Mouse (Mus musculus): ENCODE measurements around the gene Hba-x. TPM values are rescaled to one million over a fixed set of nuclear protein-coding genes. Genes with fewer than 3 reads are reported as not detected.
A peak's percentile ranks its signal among the peaks of the same experiment; 100 is the strongest.
"Not testable (repeated sequence)": the region's sequence is repeated elsewhere in the genome, so short reads cannot be mapped to it uniquely, and the experiment has no call there.

The Hba-x gene
- polyA plus RNA-seq, 1 experiment from 2014 or later = 0.18 TPM

DNA sequence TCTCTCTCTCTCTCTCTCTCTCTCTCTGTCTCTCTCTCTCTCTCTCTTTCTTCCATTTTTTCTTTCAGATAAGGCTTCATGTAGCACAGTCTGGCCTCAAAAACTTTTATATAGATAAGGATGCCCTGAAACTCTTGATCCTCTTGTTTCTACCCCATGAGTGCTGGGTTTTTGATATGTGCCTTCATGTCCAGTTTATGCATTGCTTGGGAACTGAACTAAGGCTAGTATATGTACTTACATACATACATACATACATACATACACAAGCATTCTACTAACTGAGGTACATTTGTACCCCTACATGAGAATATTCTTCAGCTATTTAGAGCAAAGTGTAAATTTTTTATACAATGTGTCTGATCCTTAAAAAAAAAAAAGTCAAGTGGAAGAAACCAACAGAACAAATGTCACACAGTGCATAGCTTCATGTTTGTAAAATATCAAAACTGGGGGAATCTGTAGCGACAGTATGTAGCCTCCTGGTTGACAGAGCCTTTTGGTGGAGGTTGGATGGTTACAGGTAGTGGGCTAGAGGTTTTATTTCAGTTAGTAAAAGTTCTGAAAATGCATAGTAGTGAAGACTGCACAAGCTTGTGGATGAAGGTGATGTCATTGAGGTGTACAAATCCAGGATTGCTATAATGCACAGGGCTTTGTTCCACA is 21.8 kb downstream of the Hba-x start:
- H3K27ac ChIP-seq (replicated peaks) = no peak overlapping the region
- no peak for ATAC-seq (ENCODE audit: low FRiP score, low TSS enrichment)
- no peaks in the 10 kb centered on the region for H3K27me3 ChIP-seq (ENCODE audit: control insufficient read depth, insufficient read depth, low read length)
- no peak for TF ChIP-seq EP300 (optimal IDR thresholded peaks at IDR 0.05)
- no peak for TF ChIP-seq CTCF (IDR thresholded peaks at IDR 0.05; ENCODE audit: low read depth)
- no peak for DNase-seq (ENCODE audit: low spot score)
- no peaks in the 10 kb centered on the region for H3K36me3 ChIP-seq (ENCODE audit: control insufficient read depth, insufficient read depth, low read length)
- no peak overlapping the region for H3K4me2 ChIP-seq (replicated peaks; ENCODE audit: low read depth)
- H3K4me1 ChIP-seq (replicated peaks; ENCODE audit: control insufficient read depth, insufficient read depth) = no peaks in the 10 kb centered on the region
- H3K9ac ChIP-seq (ENCODE audit: low read length) = no peak overlapping the region
- no peak overlapping the region for H3K4me3 ChIP-seq (ENCODE audit: low read depth, low read length)
- no peaks in the 10 kb centered on the region for H3K9me3 ChIP-seq (ENCODE audit: control insufficient read depth, low read length)
- WGBS = 82% methylated on average over 1 of the region's 1 CpGs

DNA sequence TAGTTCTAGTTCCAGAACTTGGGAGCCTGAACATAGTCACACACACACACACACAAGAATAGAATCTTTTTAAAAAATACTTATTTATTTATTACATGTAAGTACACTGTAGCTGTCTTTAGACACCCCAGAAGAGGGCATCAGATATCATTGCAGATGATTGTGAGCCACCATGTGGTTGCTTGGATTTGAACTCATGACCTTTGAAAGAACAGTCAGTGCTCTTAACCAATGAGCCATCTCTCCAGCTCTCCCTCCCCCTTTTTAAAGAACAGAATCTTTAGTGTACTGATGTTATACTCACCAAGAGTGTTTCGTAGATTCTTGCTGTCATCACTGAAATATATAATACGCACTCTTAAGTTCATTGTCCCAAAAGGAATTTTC is 22.3 kb downstream of the Hba-x start:
- Histone ChIP-seq H3K4me2 (replicated peaks; ENCODE audit: low read depth) (no peak overlapping the region), H3K27me3 (ENCODE audit: control insufficient read depth, insufficient read depth, low read length) (no peaks in the 10 kb centered on the region), H3K9ac (ENCODE audit: low read length) (no peak overlapping the region), H3K4me1 (replicated peaks; ENCODE audit: control insufficient read depth, insufficient read depth) (no peaks in the 10 kb centered on the region), H3K4me3 (ENCODE audit: low read depth, low read length) (no peak overlapping the region), H3K36me3 (ENCODE audit: control insufficient read depth, insufficient read depth, low read length) (no peaks in the 10 kb centered on the region), H3K27ac (replicated peaks) (no peak overlapping the region), H3K9me3 (ENCODE audit: control insufficient read depth, low read length) (no peaks in the 10 kb centered on the region)
- TF ChIP-seq CTCF (IDR thresholded peaks at IDR 0.05; ENCODE audit: low read depth) (no peak), EP300 (optimal IDR thresholded peaks at IDR 0.05) (no peak)
- no peak for DNase-seq (ENCODE audit: low spot score)
- 93% methylated on average over 2 of the region's 2 CpGs for WGBS
- no peak for ATAC-seq (ENCODE audit: low FRiP score, low TSS enrichment)

DNA sequence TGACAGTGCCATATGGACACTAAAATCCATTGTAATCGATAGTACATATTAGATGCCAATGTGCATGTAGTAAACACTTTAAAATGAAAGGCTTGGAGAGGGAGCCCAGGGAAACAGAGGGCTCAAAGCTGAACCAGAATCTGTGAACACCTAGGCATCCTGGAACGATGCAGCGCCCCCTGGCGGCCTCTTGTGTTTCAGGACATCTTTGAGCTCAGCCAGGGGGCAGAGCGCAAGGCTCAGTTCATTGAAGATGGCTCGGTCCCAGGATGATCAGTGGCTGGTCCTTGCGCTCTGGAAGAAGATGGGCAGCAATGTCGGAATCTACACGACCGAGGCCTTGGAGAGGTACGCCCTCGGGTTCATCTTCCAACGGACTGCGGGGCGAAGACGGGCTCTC is 23.7 kb downstream of the Hba-x start, which contains the start of gene Hbq1a:
Gene Hbq1a (plus strand): TSS at position 205 of the 400 bp plus-strand sequence.
- not testable (repeated sequence) for H3K9me3 ChIP-seq (ENCODE audit: control insufficient read depth, low read length); H3K9ac ChIP-seq (ENCODE audit: low read length); H3K36me3 ChIP-seq (ENCODE audit: control insufficient read depth, insufficient read depth, low read length); H3K27me3 ChIP-seq (ENCODE audit: control insufficient read depth, insufficient read depth, low read length); H3K4me1 ChIP-seq (replicated peaks; ENCODE audit: control insufficient read depth, insufficient read depth); H3K27ac ChIP-seq (replicated peaks); H3K4me3 ChIP-seq (ENCODE audit: low read depth, low read length)
- H3K4me2 ChIP-seq (replicated peaks; ENCODE audit: low read depth) = peak within 1 kb of the TSS; percentile 27; the same call in 1 of the 2 replicates
- WGBS = 9% methylated on average over 16 of the region's 16 CpGs
- TF ChIP-seq CTCF (IDR thresholded peaks at IDR 0.05; ENCODE audit: low read depth) = peak; percentile 87
- ATAC-seq (ENCODE audit: low FRiP score, low TSS enrichment) (peak; percentile 62), DNase-seq (ENCODE audit: low spot score) (peak; percentile 48)

DNA sequence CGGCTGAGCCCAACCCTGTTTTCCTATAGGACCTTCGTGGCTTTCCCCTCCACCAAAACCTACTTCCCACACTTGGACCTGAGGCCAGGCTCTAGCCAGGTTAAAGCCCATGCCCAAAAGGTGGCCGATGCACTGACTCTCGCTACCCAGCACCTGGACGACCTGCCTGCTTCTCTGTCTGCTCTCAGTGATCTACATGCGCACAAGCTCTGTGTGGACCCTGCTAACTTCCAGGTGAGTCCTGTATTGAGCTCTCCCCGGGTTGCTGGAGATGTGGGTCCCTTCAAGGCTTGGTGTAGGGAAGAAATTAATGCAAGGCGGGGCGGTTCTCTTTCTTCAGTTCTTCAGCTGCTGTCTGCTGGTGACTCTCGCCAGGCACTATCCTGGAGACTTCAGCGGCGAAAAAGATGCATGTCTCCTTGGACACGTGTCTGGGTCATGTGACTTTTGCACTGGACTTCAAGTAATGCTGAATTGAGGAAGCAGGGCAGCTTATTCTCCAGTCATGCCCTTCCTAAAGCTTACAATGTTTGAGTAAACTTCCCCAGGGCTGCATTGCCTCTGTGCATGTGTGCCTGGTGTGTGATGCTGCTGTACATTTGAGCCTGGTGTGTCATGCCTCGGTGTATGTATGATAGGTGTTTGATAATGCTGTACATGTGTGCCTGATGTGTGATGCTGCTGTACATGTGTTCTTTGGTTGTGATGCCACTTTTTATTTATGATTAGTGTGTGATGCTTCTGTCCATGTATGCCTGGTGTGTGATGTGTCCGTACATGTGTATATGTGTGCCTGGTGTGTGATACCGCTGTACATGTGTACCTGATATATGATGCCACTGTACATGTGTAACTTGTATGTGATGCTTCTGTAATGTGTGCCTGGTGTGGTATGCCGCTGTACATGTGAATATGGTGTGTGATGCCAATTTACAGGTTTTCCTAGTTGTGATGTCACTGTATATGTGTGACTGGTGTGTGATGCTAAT is 24.4 kb downstream of the Hba-x start:
- Histone ChIP-seq H3K9ac (ENCODE audit: low read length) (no peak overlapping the region), H3K4me2 (replicated peaks; ENCODE audit: low read depth) (peak overlapping the region; percentile 27; the same call in 1 of the 2 replicates), H3K4me1 (replicated peaks; ENCODE audit: control insufficient read depth, insufficient read depth) (no peaks in the 10 kb centered on the region), H3K27me3 (ENCODE audit: control insufficient read depth, insufficient read depth, low read length) (no peaks in the 10 kb centered on the region), H3K9me3 (ENCODE audit: control insufficient read depth, low read length) (no peaks in the 10 kb centered on the region), H3K27ac (replicated peaks) (no peak overlapping the region), H3K36me3 (ENCODE audit: control insufficient read depth, insufficient read depth, low read length) (no peaks in the 10 kb centered on the region), H3K4me3 (ENCODE audit: low read depth, low read length) (no peak overlapping the region)
- ATAC-seq (ENCODE audit: low FRiP score, low TSS enrichment) (0 out of 2 replicates have a peak, but pooled peaks have one; percentile 11), DNase-seq (ENCODE audit: low spot score) (no peak)
- TF ChIP-seq EP300 (optimal IDR thresholded peaks at IDR 0.05) (no peak), CTCF (IDR thresholded peaks at IDR 0.05; ENCODE audit: low read depth) (no peak)
- WGBS = 53% methylated on average over 14 of the region's 17 CpGs

DNA sequence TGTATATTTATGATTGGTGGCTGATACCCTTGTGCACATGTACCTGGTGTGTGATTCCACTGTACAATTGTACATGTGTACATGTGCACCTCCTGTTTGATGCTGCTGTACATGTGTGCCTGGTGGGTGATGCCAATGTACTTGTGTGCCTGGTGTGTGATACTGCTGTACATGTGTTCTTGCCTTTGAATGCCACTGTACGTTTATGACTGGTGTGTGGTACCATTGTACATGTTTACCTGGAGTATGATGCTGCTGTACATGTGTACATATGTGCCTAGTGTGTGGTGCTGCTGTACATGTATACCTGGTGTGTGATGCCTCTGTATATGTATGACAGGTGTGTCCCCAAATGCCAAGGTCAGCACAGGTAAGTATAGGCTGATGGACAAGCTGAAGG is 25.3 kb downstream of the Hba-x start:
- Histone ChIP-seq H3K9ac (ENCODE audit: low read length) (no peak overlapping the region), H3K36me3 (ENCODE audit: control insufficient read depth, insufficient read depth, low read length) (no peaks in the 10 kb centered on the region), H3K27ac (replicated peaks) (no peak overlapping the region), H3K4me2 (replicated peaks; ENCODE audit: low read depth) (no peak overlapping the region), H3K4me1 (replicated peaks; ENCODE audit: control insufficient read depth, insufficient read depth) (no peaks in the 10 kb centered on the region), H3K27me3 (ENCODE audit: control insufficient read depth, insufficient read depth, low read length) (no peaks in the 10 kb centered on the region), H3K4me3 (ENCODE audit: low read depth, low read length) (no peak overlapping the region), H3K9me3 (ENCODE audit: control insufficient read depth, low read length) (no peaks in the 10 kb centered on the region)
- no peak for TF ChIP-seq EP300 (optimal IDR thresholded peaks at IDR 0.05)
- TF ChIP-seq CTCF (IDR thresholded peaks at IDR 0.05; ENCODE audit: low read depth) = no peak
- ATAC-seq (ENCODE audit: low FRiP score, low TSS enrichment) (no peak), DNase-seq (ENCODE audit: low spot score) (no peak)
- WGBS = 77% methylated on average over 1 of the region's 1 CpGs
